Mouse (Mus musculus) embryo, embryonic 11.5 days (tissue): ENCODE results near the gene Ptgr1.
A peak's percentile ranks its signal among the peaks of the same experiment; 100 is the strongest.

Experiments used
- DNase-seq: peaks from one replicate; pipeline ENCODE4 v3.0.0-alpha.2; 2012; ENCODE audit warnings: low read depth, low spot score

Gene Ptgr1

DNA sequence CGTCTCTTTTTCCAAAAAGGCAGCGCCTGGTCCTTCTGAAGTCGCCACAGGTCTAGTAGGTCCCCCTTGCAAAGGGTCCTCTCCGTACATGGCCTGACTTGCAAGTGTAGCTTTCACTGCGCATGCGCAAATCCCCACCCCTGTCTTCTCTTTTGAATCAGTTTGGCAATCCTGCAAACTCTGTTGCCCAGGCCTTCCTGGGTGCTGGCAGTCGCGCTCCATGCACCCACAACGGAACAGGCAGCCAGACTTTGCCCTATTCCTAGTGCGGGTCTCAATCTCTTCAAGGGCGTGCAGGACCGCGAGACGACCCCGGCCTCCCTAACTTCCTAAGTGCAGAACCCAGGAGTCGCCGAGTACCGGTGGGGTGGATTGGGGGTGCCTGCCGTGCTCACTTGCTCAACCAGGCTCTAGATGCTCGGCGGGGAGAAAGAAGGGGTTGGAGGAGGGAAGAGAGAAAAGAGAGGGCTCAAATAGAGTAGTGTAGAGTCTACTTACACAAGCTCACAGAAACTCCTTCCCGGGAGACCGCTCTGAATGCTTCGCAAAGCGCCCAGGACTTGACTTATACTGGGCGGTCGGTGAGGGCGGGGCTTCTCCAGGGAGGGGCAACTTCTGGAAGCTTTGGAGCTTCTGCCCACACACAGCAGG, at the start of gene Ptgr1:
Gene Ptgr1 (minus strand): TSS at position 580 of the 651 bp plus-strand sequence.
- peak; percentile 82 for DNase-seq

DNA sequence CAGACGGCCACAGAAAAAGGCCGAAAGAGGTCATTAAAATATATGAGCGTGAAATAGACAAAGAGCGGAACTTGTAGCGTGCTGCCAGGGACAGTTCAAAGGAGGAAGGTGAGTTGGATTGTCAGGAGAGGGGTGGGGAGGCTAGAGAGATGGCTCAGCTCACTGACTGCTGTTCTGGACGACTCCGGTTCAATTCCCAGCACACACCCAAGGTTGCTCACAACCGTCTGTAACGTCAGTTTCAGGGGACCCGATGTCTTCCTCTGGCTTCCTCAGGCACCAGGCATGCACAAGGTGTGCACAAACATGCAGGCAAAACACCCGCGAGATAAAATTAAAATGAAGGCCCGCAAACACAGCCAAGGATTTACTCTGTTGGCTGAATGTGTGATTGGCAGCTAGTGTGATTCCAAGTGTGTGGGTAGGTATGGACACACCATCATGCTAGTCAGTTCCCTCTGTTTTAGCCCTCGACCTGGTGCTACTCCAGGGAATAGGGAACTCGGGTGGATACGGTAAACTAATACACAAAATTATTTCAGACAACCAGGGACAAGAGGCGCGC, 48.9 kb upstream of the Ptgr1 start:
- no peak for DNase-seq

DNA sequence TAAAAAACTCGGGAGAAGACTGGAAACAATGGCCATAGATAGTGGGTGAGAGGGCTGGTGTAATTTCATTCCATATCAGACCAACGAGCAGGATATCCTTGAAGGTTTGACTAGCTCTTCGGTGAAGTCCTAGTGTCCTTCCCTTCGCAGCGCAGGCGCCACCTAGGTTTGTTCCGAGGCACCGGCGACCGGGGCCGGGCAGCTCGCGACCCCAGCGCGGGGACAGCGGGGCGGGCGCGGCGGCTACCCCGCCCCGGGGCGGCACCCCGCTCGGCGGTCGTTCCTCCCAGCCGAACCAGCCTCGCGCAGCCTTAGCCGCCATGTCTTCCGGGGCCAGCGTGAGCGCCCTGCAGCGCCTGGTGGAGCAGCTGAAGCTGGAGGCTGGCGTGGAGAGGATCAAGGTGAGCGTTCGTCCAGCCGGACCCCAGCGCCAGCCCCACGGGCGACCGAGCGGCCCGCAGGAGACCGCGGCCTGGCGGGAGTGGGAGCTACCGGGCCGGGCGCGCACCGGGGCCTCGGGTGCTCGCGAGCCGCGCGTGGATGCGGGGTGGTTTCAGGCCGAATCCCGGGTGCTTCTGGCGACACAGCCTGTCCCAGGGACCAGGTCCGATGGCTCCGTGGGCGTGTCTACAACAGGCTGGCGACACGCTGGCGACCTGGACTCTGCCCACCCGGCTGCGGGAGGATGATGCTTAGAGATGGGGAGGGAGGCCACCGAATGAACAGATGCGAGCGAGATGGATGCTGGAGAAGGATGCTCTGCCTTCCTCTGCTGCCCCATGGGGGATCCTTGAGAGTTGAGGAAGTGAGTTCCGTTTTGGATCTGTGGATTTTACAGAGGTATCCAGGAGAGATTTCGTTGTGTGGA, 48.2 kb upstream of the Ptgr1 start, which contains the start of gene Gng10:
Gene Gng10 (plus strand): TSS at position 171 of the 868 bp plus-strand sequence.
- peak; percentile 36 for DNase-seq

DNA sequence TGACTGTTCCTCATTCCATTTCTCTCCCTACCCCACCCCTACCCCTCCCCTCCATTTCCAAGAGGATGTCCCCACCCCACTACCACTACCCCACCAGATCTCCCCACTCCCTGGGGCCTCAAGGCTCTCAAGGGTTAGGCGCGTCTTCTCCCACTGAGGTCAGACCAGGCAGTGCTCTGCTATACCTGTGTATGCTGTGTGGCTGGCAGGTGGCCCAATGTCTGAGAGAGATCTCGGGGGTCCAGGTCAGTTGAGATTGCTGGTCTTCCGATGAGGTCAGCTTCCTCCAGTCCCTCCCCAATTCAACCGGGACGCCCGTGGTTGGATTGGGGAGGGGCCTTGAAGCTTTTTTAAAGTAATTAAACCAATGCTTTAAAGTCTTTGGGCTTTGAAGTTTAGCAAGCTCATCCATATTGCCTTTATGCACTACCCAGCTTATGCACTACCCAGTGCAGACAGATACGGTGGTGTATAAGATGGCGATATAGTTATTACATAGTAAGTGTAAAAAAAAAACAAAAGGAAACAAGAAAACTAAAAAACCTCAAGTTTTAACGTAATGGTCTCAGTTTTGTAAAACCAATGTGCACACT, 47.5 kb upstream of the Ptgr1 start:
- no peak for DNase-seq

DNA sequence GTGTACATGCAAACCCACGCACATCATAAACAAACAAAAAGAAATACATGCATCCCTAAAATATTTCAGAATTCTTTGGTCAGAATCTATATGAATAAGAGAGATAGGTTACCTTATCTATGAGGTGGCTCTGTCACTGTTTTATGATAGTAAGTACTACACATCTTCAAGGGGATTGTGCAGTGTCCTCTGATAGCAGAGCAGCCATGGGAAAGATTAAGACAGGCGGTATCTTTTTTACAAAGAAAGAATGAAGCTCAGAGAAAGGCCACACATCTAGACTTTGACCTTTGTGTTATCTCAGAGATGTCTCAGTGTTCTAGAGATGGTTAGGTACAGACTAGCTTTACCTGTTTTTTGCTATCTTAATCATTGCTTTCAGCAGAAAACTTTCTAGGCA, 30.0 kb upstream of the Ptgr1 start:
- no peak for DNase-seq

DNA sequence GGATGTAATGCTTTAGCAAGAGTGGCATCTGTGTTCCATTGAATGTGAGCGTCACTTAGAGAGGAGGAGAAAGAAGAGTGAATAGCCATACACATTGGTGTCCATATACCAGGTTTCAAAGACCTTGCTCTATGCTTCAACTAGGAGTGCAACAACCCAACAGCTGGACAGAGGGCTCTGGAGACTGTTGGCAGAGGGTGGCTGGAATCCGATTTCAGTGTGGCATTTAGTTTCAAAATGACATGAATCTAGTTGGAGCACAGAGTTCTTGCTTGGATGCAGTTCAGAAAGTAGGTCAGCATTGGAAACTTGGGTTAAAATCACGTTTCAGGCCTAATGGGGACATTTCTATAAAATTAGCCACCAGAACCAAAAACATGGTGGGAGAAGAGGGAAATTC, 28.3 kb upstream of the Ptgr1 start:
- no peak for DNase-seq

DNA sequence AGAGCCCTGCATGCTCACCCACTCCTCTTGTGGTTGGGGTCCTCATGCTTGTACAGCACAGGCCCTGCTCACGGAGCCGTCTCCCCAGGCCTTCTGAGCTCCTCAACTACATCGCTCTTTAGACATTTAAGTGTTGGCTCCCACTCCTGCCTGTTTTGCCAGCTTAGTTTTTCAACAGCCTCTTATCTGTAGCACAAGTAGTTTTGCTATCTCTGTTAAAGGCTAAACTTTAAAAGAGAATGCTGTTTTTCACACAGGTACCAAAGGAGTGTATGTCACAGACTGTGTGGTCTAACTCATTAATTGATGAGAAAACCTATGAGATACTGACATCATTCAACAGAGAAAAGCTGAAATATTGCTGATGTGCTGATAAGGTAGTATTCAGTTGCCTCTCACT, 24.5 kb upstream of the Ptgr1 start:
- DNase-seq: no peak

DNA sequence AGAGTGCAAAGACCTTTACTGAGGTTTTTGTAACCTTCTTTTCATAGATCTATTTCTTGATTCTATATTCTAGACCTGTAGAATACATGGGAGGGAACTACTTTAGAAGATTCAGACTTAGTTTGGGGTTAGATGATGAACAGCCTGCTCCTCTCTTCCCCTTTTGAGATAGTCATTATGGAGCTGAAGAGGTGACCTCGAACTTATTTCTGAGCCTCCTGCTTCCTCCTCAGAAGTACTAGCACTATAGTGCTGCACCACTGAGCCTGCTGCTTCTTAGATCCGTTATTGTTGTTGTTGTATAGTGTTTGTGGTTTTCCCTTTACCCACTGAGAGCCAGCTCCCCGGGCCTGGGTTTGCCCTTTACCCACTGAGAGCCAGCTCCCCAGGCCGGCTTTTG, 22.8 kb upstream of the Ptgr1 start:
- DNase-seq: no peak

DNA sequence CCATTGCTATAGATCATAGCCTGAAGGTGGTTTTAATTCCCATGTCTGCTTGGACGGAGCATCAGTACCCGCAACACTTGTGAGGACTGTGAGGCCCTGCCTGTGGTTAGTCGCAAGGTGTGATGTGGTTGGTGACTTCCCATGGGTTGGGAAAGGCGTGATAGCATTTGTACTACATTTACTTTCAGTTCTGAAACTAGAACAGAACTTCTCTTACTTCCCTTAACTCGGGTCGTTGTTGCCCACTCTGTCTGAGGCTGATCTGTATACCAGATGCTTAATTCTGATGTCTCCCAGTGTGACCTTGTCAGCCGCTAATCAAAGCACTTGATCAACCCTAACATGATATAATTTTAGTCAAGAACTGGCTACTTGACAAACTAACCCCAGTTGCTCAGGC, 22.3 kb upstream of the Ptgr1 start:
- no peak for DNase-seq

DNA sequence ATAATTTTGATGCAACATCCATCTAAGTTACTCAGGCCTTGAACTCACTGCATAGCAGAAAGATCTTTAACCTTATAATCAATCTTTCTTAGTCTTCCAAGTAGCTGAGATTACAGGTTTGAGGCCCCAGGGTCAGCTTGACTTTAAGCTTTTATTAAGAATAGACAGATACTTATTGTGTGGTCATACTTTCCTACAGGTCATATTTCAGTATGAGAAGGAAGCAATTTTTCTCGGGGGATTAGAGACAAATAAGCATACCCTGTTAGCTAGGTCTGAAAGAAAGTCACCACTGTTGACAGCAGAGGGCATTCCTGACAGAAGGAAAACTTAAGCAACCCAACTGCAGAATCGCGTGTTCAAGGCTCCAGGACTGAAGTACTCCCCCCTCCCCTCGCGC, 21.1 kb upstream of the Ptgr1 start:
- DNase-seq: no peak

DNA sequence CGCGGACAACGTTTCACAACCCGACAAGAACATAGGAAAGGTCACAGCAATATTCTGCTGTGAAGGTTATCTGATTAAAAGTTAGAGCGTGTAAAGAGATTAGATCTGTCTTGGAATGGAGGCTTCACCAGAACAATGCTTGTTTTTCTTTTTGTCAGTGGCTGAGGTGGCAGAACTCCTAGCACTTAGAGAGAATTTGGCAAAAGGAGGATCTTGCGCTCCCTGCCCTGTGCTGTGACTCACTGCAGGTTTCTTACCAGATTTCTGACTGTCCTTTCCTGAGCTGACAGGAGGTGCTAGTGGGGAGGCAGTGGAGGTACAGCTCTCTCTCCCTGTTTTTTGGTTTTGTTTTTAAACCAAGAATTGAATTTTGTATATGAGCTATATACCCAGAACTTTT, 20.1 kb upstream of the Ptgr1 start:
- no peak for DNase-seq

DNA sequence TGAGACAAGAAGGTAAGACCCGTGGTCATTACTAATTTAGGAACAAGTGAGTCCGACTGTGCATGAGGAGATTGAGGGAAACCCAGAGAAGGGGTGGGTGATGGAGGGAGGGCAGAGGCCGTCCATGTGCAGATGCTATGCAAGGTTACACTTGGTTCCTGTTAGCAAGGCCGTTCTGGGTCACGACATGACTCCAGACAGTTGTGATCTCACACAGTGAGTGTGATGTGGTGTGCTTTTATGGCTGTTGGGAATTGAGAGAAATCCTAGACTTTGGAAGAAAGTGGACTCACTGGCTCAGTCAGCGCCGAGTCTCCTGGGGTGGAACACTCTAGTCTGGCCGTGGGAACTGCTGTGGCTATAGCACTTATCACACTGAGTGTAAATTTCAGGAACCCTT, 19.3 kb upstream of the Ptgr1 start:
- DNase-seq: no peak

DNA sequence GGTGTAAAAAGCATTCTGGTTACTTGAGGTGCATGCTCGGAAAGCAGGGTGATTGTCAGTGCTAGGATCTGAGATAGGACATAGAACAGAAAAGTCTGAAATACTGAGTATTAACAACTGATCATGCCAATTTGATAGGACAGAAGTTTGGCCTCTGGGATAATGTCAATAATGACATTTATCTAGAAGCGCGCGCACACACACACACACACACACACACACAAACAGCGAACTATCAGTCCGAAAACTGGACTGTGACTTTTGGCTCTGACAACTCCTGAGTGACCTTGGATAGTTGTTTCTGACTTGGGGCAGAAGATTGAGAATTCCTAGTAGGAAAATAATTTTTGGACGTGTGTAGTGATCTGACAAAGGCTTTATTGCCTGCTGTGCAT, 16.9 kb upstream of the Ptgr1 start:
- no peak for DNase-seq

DNA sequence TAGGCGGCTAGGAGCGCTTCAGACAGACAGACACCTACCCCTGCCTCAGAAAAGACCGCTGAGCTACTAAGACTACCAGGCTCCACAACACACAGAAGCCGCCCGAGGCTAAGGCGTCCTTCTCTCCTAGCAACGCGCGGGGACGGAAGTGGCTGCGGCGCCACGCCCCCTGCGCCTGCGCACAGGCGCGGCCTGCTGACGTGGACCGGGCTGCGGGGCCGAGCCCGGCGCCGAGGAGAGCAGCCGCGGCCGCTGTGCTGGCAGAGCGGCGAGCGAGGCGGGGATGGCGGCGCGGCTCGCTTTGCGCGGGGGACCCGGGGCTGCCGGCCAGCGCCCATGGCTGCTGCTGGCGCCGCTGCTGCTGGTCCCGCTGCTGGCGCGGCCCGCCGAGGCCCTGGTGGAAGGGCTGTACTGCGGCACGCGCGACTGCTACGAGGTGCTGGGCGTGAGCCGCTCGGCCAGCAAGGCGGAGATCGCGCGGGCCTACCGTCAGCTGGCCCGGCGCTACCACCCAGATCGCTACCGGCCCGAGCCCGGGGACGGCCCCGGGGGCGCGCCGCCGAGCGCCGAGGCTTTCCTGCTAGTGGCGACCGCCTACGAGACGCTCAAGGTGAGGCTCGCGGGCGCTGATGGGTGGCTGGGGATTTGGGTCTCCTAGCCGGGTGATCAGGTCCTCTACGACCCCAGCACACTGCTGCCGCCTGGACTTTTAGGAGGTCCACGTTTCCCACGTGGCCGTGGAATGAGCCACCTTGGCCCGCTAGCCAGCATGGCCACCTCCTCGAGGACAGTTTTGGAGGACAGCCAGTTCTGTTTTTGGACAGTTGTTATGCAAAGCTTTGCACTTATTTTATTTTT, 16.3 kb upstream of the Ptgr1 start, which contains the start of gene Gm20503:
Gene Gm20503 (plus strand): TSS at position 263 of the 858 bp plus-strand sequence.
- peak; percentile 86 for DNase-seq

DNA sequence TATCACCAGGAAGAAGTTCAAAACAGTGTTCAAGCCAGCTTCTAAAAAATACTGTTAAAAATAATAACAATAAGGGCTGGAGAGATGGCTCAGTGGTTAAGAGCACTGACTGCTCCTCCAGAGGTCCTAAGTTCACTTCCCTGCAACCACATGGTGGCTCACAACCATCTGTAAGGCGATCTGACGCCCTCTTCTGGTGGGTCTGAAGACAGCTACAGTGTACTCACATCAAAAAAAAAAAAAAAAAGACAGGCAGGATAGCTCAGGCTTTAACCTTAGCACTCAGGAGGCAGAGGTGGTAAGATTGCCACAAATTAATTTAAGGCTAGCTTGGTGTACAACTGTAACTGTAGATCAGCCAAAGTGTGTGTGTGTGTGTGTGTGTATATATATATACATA, 13.7 kb upstream of the Ptgr1 start:
- DNase-seq: no peak

DNA sequence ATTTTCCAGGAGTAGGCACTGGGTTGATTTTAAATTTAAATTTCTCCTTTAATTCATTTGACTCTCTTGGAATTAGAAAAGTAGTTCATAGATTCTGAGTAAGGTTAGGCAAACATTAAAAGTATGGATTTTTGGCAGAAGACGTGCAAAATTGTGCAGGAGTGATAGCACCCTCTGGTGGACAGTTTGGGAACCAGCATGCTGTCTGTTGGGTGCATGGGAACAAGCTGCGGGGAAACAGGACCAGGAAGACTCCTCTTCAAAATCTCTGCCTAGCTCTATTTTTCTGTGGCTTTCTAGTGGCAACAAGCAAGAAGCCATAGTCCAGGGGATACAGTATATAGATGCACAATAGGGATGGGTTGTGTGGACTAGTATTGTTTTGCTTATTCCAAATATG, 12.8 kb upstream of the Ptgr1 start:
- DNase-seq: peak; percentile 69

DNA sequence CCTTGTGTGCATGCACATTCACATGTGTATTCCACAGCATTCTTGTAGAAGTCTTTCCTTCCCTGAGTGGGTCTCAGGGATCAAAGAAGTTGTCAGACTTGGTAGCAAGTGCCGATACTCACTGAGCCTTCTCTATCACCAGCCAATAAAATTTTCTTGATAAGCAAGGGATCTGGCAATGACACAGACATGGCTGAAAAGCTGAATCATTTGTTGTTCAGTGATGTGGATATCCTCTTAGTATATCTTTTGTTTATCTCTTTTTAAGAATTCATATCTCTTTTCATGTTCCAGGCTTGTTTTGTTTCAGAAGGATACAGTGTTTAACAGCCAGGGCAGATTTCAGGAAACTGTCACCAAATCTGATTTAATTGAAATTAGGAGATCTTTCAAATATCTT, 11.8 kb upstream of the Ptgr1 start:
- no peak for DNase-seq

DNA sequence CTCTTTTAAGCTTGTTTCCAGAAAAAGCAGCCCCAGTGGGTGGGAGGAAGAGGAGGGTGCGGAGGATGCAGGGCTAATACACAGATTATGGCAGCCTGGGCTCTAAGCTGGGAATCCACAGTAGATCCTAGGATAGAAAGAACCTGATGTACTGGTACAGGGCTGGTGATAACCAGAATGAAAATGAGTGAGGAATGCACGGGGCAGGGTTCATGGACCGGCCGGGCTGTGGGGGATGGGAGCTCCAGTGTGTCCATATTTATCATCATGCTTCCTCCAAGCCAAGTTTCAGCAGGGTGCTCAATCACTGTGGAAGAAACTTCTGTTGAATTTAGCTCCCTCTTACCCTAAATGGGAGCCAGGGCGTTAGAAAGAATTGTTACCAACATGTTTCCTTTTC, 10.2 kb upstream of the Ptgr1 start:
- no peak for DNase-seq

DNA sequence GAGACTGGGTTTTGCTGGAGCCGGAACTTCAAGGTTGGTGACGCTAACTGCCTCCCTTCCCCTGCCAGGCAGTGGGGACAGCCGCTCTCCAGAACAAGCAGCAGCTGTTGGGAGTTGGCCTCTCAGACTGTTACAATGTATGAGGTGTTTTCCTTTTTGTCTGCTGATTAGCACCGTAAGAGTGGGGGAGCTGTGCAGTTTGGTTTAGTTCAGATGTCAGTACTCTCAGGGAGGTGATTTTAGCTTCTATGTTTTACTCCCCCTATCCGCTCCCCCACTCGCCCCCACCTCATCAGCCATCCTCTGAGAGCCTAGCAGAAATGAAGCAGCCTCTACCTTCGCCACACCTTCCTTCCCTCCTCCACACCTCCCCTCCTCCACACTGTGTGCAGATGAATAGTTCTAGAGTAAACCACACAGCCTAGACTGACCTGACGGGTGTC, 8.4 kb upstream of the Ptgr1 start:
- DNase-seq: no peak

DNA sequence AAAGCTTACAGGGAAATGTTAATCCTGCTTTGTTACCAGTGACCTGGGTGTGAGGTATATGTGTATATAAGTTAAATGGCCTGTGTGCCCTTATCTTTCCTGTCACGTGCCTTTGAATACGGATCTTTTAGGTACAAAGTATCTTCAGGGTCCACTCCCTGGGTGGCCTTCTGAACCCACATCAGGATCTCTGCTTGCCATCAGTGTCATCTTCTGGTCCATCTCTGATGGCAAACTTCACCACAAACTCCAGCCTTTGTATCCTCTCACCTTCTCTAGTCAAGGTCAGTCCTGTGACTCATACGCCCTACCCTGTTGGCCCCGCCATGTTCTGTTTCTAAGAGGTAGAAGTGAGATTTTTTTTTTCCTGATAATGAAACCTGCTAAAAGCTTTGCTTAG, 7.8 kb upstream of the Ptgr1 start, which contains the start of gene Dnajc25:
Gene Dnajc25 (plus strand): TSS at position 301 of the 400 bp plus-strand sequence.
- DNase-seq: no peak

DNA sequence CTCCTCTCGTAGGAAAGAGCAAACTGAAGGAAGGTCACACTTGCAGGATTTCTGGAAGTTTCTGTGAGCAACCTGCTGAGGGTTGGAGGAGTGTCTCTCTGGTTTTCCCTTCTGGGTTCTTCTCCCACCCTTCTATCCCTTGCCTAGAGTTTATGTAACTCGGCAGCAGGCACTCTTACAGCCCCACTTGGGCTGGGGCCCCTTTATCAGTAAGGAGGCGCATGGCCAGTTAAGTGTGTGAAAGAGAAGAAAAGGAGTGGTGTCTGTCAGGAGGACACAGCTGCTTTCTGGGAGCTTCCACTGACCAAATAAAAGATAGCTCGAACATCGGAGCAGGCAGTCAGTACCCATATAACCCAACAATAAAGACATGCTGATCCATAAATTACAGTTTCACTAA, 5.3 kb upstream of the Ptgr1 start:
- no peak for DNase-seq
